Mouse (Mus musculus) lung, embryonic 16.5 days (tissue): ENCODE measurements around the gene Med24. TPM values are rescaled to one million over a fixed set of nuclear protein-coding genes. Genes with fewer than 3 reads are reported as not detected.
"Not testable (repeated sequence)": the region's sequence is repeated elsewhere in the genome, so short reads cannot be mapped to it uniquely, and the experiment has no call there.

Source experiments
- ATAC-seq: fragments of 200-750 bp; cut with Nextera tagmentation; 2 replicates; pipeline ENCODE4 v1.8.0; 2017; ENCODE audit warnings: low read depth, mild to moderate bottlenecking, moderate library complexity
- H3K27ac ChIP-seq: fragments of 300-500 bp; sonication (generic); 2 replicates; pipeline ENCODE4 v1.5.1; 2014; ENCODE audit warnings: mild to moderate bottlenecking, control low read depth, low read length
- H3K27me3 ChIP-seq: fragments of 300-500 bp; sonication (generic); 2 replicates; pipeline ENCODE4 v1.6.1; 2014; ENCODE audit warnings: low read depth, low read length, mixed read lengths; ENCODE audit not compliant: control insufficient read depth, insufficient read depth
- H3K36me3 ChIP-seq: fragments of 300-500 bp; sonication (generic); 2 replicates; pipeline ENCODE4 v1.6.1; 2014; ENCODE audit warnings: low read length; ENCODE audit not compliant: control insufficient read depth, insufficient read depth
- H3K4me1 ChIP-seq: fragments of 300-500 bp; sonication (generic); replicated peaks from 2 replicates; pipeline ENCODE4 v1.6.1; 2014; ENCODE audit warnings: low read length, mixed read lengths; ENCODE audit not compliant: control insufficient read depth, insufficient read depth
- H3K4me2 ChIP-seq: fragments of 300-500 bp; sonication (generic); 2 replicates; pipeline ENCODE4 v1.6.1; 2014; ENCODE audit warnings: low read depth, low read length, control low read depth
- H3K4me3 ChIP-seq: fragments of 300-500 bp; sonication (generic); 2 replicates; pipeline ENCODE4 v1.5.1; 2014; ENCODE audit warnings: mild to moderate bottlenecking, low read length, control low read depth
- H3K9ac ChIP-seq: fragments of 300-500 bp; sonication (generic); 2 replicates; pipeline ENCODE4 v1.6.1; 2014; ENCODE audit warnings: low read length, control low read depth
- H3K9me3 ChIP-seq: fragments of 300-500 bp; sonication (generic); 2 replicates; pipeline ENCODE4 v1.6.1; 2016; ENCODE audit warnings: low read length; ENCODE audit not compliant: control insufficient read depth
- WGBS: fragments of 180-500 bp; shearing (Covaris S2); extraction: QIAGEN DNeasy Blood & Tissue Kit; methylation state at CpG from one replicate; pipeline ENCODE4 v1.1.7; 2014; 5-methylcytosine and 5-hydroxymethylcytosine counted together
- polyA plus RNA-seq: library from polyadenylated mRNA; unstranded; fragments of >200 nt; fragmentation: Nextera tagmentation; extraction: Ambion mirVana; gene quantifications from 2 replicates; pipeline ENCODE4 v1.2.1, GENCODE M21; 2015

Med24 gene
- polyA plus RNA-seq, 1 experiment from 2014 or later, result 57.8 TPM

DNA sequence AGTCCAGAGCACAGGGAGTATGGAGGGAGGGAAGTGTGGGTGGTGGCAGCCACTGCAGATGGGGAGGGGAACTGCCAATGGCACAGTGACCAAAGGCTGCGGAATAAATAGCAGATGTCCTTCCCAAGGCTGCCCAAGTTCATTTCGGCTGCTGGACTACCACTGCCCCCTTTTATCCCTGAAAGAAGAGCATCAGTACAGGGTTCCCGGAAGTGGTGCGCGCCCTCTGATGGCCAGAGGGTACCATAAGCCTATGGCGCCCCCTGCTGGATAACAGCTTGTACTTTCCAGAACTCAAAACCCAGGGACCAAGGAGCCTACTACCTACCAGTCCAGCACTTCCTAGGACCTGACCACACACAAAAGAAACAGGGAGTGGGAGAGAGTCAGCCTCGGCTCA lies 56.1 kb downstream of the Med24 start:
- H3K4me2 ChIP-seq, H3K9me3 ChIP-seq, H3K9ac ChIP-seq, H3K36me3 ChIP-seq, H3K27ac ChIP-seq, H3K27me3 ChIP-seq, H3K4me3 ChIP-seq, H3K4me1 ChIP-seq: not testable (repeated sequence)
- peak; percentile 75 for ATAC-seq
- WGBS, result 7% methylated on average over 6 of the region's 7 CpGs

DNA sequence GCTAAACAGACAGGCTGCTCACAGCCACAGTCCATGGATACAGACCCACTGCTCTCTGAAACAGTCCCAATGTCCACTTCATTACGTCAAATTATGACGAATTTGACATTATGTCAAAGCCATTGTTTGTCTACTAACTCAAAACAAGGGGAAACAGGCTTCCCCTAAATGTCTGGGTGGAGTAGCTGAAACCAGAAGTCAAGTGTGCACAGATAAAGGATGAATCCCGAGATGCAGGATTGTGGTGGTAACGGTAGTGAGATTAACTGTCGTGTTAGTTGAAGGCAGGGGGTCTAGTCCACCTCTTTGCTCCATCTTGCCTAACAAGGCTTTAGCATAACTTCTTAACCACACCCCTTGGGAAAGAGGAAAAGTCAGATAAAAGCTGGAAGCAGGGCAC lies 56.8 kb downstream of the Med24 start:
- Histone ChIP-seq H3K9me3 (no peaks in the 10 kb centered on the region), H3K27ac (no peak overlapping the region), H3K36me3 (no peaks in the 10 kb centered on the region), H3K4me1 (no peaks in the 10 kb centered on the region), H3K4me3 (no peak overlapping the region), H3K4me2 (no peak overlapping the region), H3K9ac (no peak overlapping the region), H3K27me3 (peaks cover 10% of the 10 kb centered on the region)
- no peak for ATAC-seq
- WGBS, result 67% methylated on average over 5 of the region's 5 CpGs

DNA sequence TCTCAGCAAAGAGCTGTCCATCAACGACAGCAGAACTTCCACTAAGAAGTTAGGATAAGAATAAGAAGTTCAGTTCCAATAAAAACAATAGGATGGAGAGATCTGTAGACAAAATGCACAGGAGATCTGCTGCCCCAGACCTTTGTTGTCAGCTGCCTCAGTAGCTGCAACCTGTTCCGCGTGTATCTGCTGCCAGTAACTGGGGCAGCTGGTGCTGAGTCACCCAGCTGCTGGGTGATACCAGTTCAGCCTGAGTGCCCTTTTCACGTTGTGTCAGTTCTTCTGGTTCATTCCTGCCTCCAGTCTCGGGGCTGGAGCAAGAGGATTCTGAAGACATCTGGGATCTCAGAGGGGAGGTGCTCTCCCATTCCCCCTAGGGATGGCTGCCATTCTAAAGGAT lies 57.4 kb downstream of the Med24 start:
- Histone ChIP-seq H3K27ac (no peak overlapping the region), H3K9ac (no peak overlapping the region), H3K27me3 (peaks cover 10% of the 10 kb centered on the region), H3K36me3 (no peaks in the 10 kb centered on the region), H3K4me2 (no peak overlapping the region), H3K4me3 (no peak overlapping the region), H3K4me1 (no peaks in the 10 kb centered on the region), H3K9me3 (no peaks in the 10 kb centered on the region)
- 55% methylated on average over 5 of the region's 5 CpGs for whole genome bisulfite sequencing
- no peak for ATAC-seq

DNA sequence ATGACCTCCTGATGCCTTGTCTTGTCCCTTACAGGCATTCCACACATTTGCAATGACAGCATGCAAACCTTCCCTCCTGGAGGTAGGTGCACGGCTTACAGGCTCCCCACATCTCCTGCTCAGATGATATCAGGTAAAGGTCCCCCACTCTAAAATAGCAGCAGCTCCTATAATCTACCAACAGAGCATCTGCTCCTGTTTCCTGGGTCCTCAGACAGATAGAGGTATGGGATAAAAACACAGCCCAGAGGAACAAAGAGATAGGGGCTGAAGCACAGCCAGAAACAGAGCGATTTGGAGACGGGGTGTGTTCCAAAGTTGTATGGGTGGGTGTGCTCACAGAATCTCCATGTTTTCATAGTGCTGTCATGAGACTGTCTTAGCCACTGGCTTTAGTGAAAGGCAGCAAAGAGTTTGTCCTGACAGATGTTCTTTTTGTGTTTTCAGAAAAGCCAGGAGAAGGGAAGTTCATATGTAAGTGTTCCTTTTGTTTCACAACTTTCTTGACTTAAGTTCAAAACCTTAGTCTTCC lies 57.9 kb downstream of the Med24 start:
- Histone ChIP-seq H3K9me3 (no peaks in the 10 kb centered on the region), H3K4me1 (no peaks in the 10 kb centered on the region), H3K27ac (no peak overlapping the region), H3K27me3 (peaks cover 10% of the 10 kb centered on the region), H3K9ac (no peak overlapping the region), H3K36me3 (no peaks in the 10 kb centered on the region), H3K4me2 (no peak overlapping the region), H3K4me3 (no peak overlapping the region)
- no peak for ATAC-seq
- WGBS, result 50% methylated on average over 3 of the region's 3 CpGs

DNA sequence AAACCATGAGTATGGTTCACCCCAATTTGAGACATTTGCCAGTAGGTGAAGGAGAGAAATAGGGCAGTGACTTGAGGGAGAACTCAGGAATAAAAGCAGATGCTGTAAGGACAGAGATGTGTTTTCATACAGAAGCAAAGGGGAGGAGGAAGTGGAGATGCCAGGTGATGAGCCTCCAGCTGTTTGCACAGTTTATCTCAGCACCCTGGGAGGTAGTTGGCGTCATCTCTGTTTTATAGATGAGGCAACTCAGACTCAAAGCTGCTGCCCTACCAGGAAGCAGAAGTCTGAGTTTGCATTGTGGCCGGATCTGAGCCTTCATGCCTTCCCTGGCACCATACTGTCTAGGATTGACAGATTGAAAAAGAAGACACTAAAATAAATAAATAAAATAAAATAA lies 60.3 kb downstream of the Med24 start:
- H3K36me3 ChIP-seq, result no peaks in the 10 kb centered on the region
- no peak overlapping the region for H3K4me3 ChIP-seq
- no peak for ATAC-seq
- H3K9me3 ChIP-seq, result no peaks in the 10 kb centered on the region
- H3K27ac ChIP-seq, result no peak overlapping the region
- whole genome bisulfite sequencing, result 30% methylated on average over 2 of the region's 2 CpGs
- peaks cover 10% of the 10 kb centered on the region for H3K27me3 ChIP-seq
- H3K4me1 ChIP-seq, result no peaks in the 10 kb centered on the region
- no peak overlapping the region for H3K4me2 ChIP-seq
- H3K9ac ChIP-seq, result no peak overlapping the region

DNA sequence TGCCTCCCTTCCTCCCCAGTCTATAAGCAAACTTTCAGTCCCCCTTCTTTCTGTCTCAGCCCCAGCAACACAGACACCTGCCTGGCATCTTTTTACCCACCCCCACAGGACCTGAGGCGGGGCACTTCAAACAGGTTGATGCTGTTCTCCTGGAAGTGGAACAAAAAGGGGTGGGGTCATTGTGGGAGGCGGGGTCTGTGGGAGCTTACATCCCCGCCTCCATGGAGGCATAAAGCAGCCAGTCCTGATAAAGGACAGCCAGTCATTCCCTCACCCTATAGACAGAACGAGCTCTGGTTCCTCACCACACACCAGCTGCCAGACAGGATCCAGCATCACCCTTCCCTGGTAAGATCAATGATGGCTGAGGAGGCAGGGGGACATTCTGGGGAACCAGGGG lies 65.1 kb downstream of the Med24 start, which contains the start of gene Gsdma:
Gsdma (plus strand) TSS at position 261 of the 400 bp plus-strand sequence.
- no peak for ATAC-seq
- no peaks in the 10 kb centered on the region for H3K36me3 ChIP-seq
- WGBS, result 22% methylated on average over 4 of the region's 4 CpGs

DNA sequence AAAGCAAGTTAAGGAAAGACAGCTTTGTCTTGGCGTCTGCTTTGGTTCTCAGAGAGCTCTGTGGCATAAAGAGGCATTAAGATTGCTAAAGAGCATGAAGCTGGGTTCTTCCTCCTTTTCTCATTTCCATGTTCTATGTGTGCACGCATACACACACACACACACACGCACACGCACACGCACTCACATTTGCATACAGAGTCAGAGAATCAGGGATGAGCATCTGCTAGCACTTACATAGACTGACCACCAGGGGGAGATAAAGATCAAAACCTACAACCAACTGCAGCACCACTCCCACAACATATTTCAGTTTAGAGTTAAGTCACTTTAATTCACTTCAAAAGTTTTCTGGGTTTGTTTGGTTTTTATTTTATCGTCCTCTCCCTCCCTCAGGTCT lies 68.7 kb downstream of the Med24 start:
- 0 out of 2 replicates have a peak, but pooled peaks have one; percentile 51 for ATAC-seq
- H3K36me3 ChIP-seq, result no peaks in the 10 kb centered on the region
- H3K4me2 ChIP-seq, result no peak overlapping the region

More for the DNA sequence above, 65.1 kb downstream of the Med24 start, which contains the start of gene Gsdma:
- Histone ChIP-seq H3K4me1 (no peaks in the 10 kb centered on the region), H3K9ac (no peak within 1 kb of the TSS), H3K27me3 (peaks cover 5% of the 10 kb centered on the region; the same call in 1 of the 2 replicates), H3K27ac (no peak within 1 kb of the TSS), H3K9me3 (no peaks in the 10 kb centered on the region), H3K4me2 (no peak within 1 kb of the TSS), H3K4me3 (no peak within 1 kb of the TSS)

DNA sequence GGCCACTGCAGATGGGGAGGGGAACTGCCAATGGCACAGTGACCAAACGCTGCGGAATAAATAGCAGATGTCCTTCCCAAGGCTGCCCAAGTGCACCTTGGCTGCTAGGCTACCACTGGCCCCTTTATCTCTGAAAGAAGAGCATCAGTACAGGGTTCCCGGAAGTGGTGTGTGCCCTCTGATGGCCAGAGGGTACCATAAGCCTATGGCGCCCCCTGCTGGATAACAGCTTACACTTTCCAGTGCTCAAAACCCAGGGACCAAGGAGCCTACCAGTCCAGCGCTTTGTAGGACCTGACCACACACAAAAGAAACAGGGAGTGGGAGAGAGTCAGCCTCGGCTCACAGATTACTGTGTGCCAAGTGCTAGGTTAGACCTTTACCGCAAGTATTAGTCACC lies 74.2 kb downstream of the Med24 start:
- not testable (repeated sequence) for H3K27me3 ChIP-seq, H3K9me3 ChIP-seq, H3K27ac ChIP-seq, H3K4me2 ChIP-seq, H3K36me3 ChIP-seq, H3K4me1 ChIP-seq, H3K9ac ChIP-seq, H3K4me3 ChIP-seq
- peak; percentile 20; the same call in 1 of the 2 replicates for ATAC-seq
- WGBS, result 14% methylated on average over 7 of the region's 7 CpGs

More for the DNA sequence above, 68.7 kb downstream of the Med24 start:
- Histone ChIP-seq H3K4me1 (no peaks in the 10 kb centered on the region), H3K9me3 (no peaks in the 10 kb centered on the region), H3K9ac (no peak overlapping the region), H3K27me3 (no peaks in the 10 kb centered on the region; the same call in 1 of the 2 replicates), H3K27ac (no peak overlapping the region), H3K4me3 (no peak overlapping the region)
- 7% methylated on average over 6 of the region's 6 CpGs for WGBS
